Mouse (Mus musculus): ENCODE measurements at regions not wholly inside any gene's neighbourhood (a gene's known extent, or its start where the extent isn't known, plus 50 kb on each side); places are given as distances from the start of the nearest gene placed in this dataset.

- dilution Hi-C loops (cut with MboI; ENCODE audit: extremely low pct_ligation_motif_present, extremely low pct_unique_long_range_greater_than_20kb, low sequenced_read_pairs) (no loop called here), in situ Hi-C loops (cut with MboI; ENCODE audit: low pct_ligation_motif_present, low pct_unique_long_range_greater_than_20kb, low sequenced_read_pairs) (no loop called here)
- peak; percentile 49 for DNase-seq (ENCODE audit: extremely low read depth)
- Histone ChIP-seq H3K79me2 (replicated peaks; ENCODE audit: control insufficient read depth, extremely low read depth, insufficient read depth, poor library complexity, severe bottlenecking) (no peaks in the 10 kb centered on the region), H3K9me3 (replicated peaks; ENCODE audit: low read length) (no peaks in the 10 kb centered on the region), H3K9ac (ENCODE audit: insufficient read depth, low read depth) (no peak overlapping the region), H3K27ac (ENCODE audit: insufficient read depth, low read depth) (no peak overlapping the region), H3K4me1 (ENCODE audit: control insufficient read depth in 1 of 2, insufficient read depth in 2 of 2) (no peaks in the 10 kb centered on the region), H3K4me3 (replicated peaks in 1 of 3; ENCODE audit: low read depth in 2 of 3, low read length in 2 of 3, poor library complexity in 1 of 3) (no peak overlapping the region), H3K27me3 (replicated peaks) (no peaks in the 10 kb centered on the region), H3K36me3 (replicated peaks in 1 of 2; ENCODE audit: control insufficient read depth in 1 of 2, insufficient read depth in 1 of 2, low read length in 1 of 2) (no peaks in the 10 kb centered on the region), H3K4me2 (ENCODE audit: insufficient read depth, low read depth, poor library complexity, severe bottlenecking) (peak overlapping the region; percentile 11; the same call in 1 of the 2 replicates)
- TF ChIP-seq SMC3 (IDR thresholded peaks at IDR 0.05; ENCODE audit: low read depth, low read length) = peak; percentile 61
- peak; percentile 86 for TF ChIP-seq RAD21 (IDR thresholded peaks at IDR 0.05; ENCODE audit: low read depth, low read length)
- TF ChIP-seq ZC3H11A (IDR thresholded peaks at IDR 0.05; ENCODE audit: low read depth, low read length) = peak; percentile 53; the same call in 1 of the 2 replicates
- no peak for TF ChIP-seq JUN (IDR thresholded peaks at IDR 0.05; ENCODE audit: insufficient read depth, low read depth, low read length)
- peak in 1 of 2 experiments; percentile 96; a peak in 2 of 4 replicates for TF ChIP-seq CTCF (conservative IDR thresholded peaks at IDR 0.05 in 1 of 2, IDR thresholded peaks at IDR 0.05 in 1 of 2; ENCODE audit: low read depth in 2 of 2, low read length in 2 of 2)
- TF ChIP-seq MAFK (IDR thresholded peaks at IDR 0.05; ENCODE audit: insufficient replicate concordance, low read length) = no peak
- peak; percentile 35; the same call in 1 of the 2 replicates for TF ChIP-seq NELFE (IDR thresholded peaks at IDR 0.05; ENCODE audit: low read depth, low read length)
Observed at GRCm38 (mm10) chr1:163150203-163150855, 64.9 kb upstream of the Mroh9 start.

DNA sequence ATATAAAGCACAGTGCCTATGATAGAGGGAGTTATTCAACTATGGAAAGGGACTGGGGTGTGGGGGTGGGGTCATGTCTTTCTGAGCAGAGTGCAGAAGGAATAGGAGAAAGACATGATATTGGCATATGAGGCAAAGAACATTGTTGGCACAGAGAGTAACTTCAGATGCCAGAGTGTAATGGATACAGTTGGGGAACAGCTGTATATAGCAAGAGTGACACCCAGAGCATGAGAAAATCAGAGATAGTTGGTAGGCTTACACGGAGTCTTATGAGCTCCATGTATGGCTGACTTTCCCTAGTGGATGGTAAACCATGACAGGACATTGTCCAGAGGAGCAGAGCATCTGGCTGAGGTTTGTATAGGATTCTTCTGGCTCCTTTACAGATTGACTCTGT lies 61.2 kb upstream of the Mroh9 start:
- H3K9ac ChIP-seq (ENCODE audit: insufficient read depth, low read depth) = no peak overlapping the region
- no peaks in the 10 kb centered on the region for H3K9me3 ChIP-seq (replicated peaks; ENCODE audit: low read length)
- H3K4me1 ChIP-seq (ENCODE audit: control insufficient read depth in 1 of 2, insufficient read depth in 2 of 2) = no peaks in the 10 kb centered on the region
- dilution Hi-C loops (cut with MboI; ENCODE audit: extremely low pct_ligation_motif_present, extremely low pct_unique_long_range_greater_than_20kb, low sequenced_read_pairs) (no loop called here), in situ Hi-C loops (cut with MboI; ENCODE audit: low pct_ligation_motif_present, low pct_unique_long_range_greater_than_20kb, low sequenced_read_pairs) (no loop called here)
- no peak overlapping the region for H3K4me2 ChIP-seq (ENCODE audit: insufficient read depth, low read depth, poor library complexity, severe bottlenecking)
- DNase-seq (ENCODE audit: extremely low read depth) = no peak
- no peak for TF ChIP-seq MEF2A (IDR thresholded peaks at IDR 0.05; ENCODE audit: borderline replicate concordance, low read depth, low read length)
- no peak for TF ChIP-seq USF2 (conservative IDR thresholded peaks at IDR 0.05; ENCODE audit: low read depth, low read length)
- TF ChIP-seq GABPA (IDR thresholded peaks at IDR 0.05; ENCODE audit: insufficient replicate concordance, low read depth, low read length) = no peak
- TF ChIP-seq ZMIZ1 (IDR thresholded peaks at IDR 0.05; ENCODE audit: low read depth, low read length) = no peak
- no peak for TF ChIP-seq ZKSCAN1 (IDR thresholded peaks at IDR 0.05; ENCODE audit: borderline replicate concordance, low read depth, low read length)
- TF ChIP-seq TCF12 (IDR thresholded peaks at IDR 0.05; ENCODE audit: low read depth, low read length) = no peak
- TF ChIP-seq CTCF (conservative IDR thresholded peaks at IDR 0.05 in 1 of 2, IDR thresholded peaks at IDR 0.05 in 1 of 2; ENCODE audit: low read depth in 2 of 2, low read length in 2 of 2) = no peak
- no peak for TF ChIP-seq SMC3 (IDR thresholded peaks at IDR 0.05; ENCODE audit: low read depth, low read length)
- no peak for TF ChIP-seq IRF4 (IDR thresholded peaks at IDR 0.05; ENCODE audit: low read depth, low read length)
- no peak for TF ChIP-seq KAT2A (IDR thresholded peaks at IDR 0.05; ENCODE audit: insufficient replicate concordance, low read length)
- TF ChIP-seq MAFK (IDR thresholded peaks at IDR 0.05; ENCODE audit: insufficient replicate concordance, low read length) = no peak
- no peak for TF ChIP-seq MAZ (IDR thresholded peaks at IDR 0.05; ENCODE audit: low read depth, low read length)
- TF ChIP-seq BHLHE40 (IDR thresholded peaks at IDR 0.05; ENCODE audit: low read depth, low read length) = no peak
- TF ChIP-seq RCOR1 (conservative IDR thresholded peaks at IDR 0.05; ENCODE audit: low read depth, low read length) = no peak
- no peak for TF ChIP-seq ETS1 (conservative IDR thresholded peaks at IDR 0.05; ENCODE audit: low read depth, low read length)
- no peak for TF ChIP-seq ZNF384 (IDR thresholded peaks at IDR 0.05; ENCODE audit: low read depth, low read length)
- no peak for TF ChIP-seq HCFC1 (IDR thresholded peaks at IDR 0.05; ENCODE audit: low read depth, low read length)
- TF ChIP-seq UBTF (IDR thresholded peaks at IDR 0.05; ENCODE audit: low read depth, low read length) = no peak
- H3K4me3 ChIP-seq (replicated peaks in 1 of 3; ENCODE audit: low read depth in 2 of 3, low read length in 2 of 3, poor library complexity in 1 of 3) = no peak overlapping the region
- H3K27ac ChIP-seq (ENCODE audit: insufficient read depth, low read depth) = no peak overlapping the region
- H3K79me2 ChIP-seq (replicated peaks; ENCODE audit: control insufficient read depth, extremely low read depth, insufficient read depth, poor library complexity, severe bottlenecking) = no peaks in the 10 kb centered on the region
- no peaks in the 10 kb centered on the region for H3K36me3 ChIP-seq (replicated peaks in 1 of 2; ENCODE audit: control insufficient read depth in 1 of 2, insufficient read depth in 1 of 2, low read length in 1 of 2)
- no peaks in the 10 kb centered on the region for H3K27me3 ChIP-seq (replicated peaks)
